Mouse (Mus musculus) left cerebral cortex, postnatal 10 days (tissue): Measurements from ENCODE around the gene Dgkg. TPM values are rescaled to one million over a fixed set of nuclear protein-coding genes. Genes with fewer than 3 reads are reported as not detected.

ENCODE experiments used
- DNase-seq, 2 experiments: peaks; one replicate each; pipeline ENCODE4 v3.0.0; 2021 to 2022; ENCODE audit warnings: low spot score in 2 of 2, mixed read lengths in 1 of 2; ENCODE audit errors: extremely low spot score in 1 of 2
- intact Hi-C: fragments of 180-260 bp; cut with DNase I; formaldehyde crosslinking; loops from one replicate; pipeline ENCODE4 v1.15.1; 2025
- total RNA-seq, 2 experiments: library from RNA; stranded (reverse); gene quantifications; 2 replicates each; pipeline ENCODE4 v1.2.3; 2021

Gene Dgkg
- total RNA-seq: 10 to 100 TPM; 32.2 to 37.8 TPM

DNA sequence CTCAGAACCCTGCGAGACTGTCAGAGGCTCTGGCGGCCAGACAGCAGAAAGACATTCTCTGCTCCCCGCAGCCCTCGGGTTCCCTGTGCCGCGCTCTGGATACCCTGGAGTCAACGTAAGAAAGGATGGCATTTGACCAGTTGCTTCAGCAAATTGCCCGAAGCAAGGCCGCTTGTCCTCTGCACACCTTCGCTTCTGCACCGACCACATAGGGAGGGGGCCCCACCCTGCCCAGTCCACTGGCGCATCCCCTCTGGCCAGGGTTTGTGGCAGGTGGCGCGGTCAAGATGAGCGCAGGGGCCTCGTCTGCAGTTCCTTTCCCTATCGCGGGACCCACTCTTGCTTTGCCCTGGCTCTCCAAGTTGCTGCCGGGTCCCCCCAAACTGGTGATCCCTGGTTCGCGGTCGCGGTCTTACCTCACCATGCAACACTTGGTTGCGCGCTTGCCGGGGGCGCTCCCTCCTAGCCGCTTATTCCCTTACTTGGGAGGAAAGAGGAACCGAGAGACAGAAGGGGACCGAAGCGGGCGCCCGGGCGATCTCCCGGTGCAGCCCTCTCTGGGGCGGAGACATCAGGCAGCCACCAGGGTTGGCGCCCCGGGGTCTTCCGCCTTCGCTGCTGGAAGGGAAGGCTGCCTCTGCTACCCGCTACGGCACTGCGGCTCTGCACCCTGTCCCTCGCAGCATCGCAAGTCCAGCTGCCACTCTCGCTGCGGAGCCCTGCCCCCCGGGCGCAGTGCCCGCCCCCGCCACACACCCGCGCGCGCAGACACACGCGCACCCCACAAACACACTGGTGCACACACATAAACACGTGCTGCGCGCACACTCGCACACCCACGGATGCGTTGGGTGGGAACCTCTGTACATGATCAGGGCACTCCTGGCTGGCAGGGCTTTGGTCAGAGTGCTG, at the start of gene Dgkg:
Dgkg (minus strand) TSS at position 689 of the 912 bp plus-strand sequence.
- DNase-seq: peak; percentile 19 to 67

DNA sequence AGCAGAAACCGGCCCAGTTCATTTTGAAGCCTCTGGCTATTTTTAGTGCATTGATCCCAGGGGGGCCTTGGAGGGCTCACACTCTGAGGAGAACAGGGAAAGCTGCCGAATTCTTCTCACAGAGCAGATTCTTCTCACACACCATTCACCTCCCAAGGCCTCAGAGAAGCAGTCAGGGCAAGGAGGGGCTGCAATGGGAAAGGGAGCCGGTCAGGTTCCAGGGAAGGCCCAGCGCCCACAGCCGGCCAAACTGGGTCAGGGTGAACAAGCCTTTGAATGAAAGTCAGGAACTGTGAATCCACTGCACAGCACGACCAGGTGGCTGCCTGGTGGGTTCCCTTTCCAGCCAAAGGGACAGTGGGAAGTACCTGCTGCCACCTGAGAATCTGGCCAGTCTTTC, 47.9 kb upstream of the Dgkg start:
- intact Hi-C loops: no loop called here
- DNase-seq: peak in 1 of 2 experiments; percentile 27

More for the DNA sequence above, at the start of gene Dgkg:
- intact Hi-C loops: loop anchor here (5.0 kb wide), 1 partner anchor 136 kb away; no protein-coding TSS in a partner anchor

DNA sequence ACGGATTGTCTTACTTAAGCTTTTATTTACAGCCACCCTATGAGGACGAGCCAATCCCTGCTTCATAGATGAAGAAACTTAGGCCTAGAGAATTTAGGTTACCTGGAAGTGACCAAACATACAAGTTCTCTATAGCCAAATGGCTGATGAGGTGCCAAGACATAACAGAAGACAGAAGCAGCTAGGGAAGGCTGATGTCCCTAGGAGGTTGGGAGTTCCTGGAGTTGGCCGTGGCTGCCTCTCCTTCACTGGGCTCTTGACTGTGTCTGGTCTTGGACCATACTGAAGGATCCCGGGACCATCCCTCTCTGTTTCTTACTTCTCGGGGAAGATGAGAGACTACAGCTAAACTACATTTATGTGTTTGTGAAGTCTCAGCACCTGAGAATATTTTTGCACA, 47.1 kb upstream of the Dgkg start:
- DNase-seq: no peak
- intact Hi-C loops: no loop called here

DNA sequence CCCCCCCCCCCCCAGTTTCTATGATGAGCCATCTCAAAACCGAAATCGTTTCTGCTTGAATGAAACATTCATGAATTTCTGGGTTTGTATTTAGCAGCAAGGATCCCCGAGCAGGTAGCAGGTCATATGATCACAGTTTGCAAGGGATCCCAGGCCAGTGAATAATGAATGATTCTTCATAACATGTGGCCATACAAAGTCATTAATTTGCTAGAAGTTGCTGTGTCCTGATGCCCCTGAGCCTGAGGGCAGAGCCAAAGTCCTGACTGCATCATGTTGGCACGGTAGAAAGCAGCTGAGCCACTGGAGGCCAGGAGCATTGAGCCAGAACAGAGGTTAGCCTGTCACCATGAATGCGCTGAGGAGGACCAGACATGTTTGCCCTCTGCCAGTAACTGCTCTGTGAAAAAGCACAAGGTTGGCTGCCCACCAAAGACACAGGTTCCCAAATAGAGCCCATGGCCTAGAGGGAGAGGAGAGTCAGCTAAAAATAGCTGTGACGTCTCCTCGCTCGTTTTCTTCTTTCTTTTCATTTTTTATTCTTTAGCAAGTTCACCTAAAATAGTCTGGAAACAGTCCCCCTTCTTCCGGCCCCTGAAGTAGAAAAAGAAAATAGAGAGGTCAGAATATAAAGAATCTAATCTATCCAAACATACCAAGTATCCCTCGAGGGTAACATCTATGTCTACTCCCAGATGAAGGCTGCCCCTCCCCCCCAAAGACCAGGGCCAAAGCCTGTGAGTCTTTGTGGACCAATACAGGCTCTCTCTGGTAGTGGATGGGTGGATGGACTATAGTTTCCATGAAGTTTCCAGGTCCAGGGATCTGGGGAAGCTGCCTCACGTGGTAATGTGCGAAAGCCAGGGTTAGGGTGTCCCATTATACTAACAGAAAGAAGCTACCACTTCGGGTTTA, 42.1 kb upstream of the Dgkg start:
- peak in 1 of 2 experiments; percentile 26 for DNase-seq
- intact Hi-C loops: no loop called here

DNA sequence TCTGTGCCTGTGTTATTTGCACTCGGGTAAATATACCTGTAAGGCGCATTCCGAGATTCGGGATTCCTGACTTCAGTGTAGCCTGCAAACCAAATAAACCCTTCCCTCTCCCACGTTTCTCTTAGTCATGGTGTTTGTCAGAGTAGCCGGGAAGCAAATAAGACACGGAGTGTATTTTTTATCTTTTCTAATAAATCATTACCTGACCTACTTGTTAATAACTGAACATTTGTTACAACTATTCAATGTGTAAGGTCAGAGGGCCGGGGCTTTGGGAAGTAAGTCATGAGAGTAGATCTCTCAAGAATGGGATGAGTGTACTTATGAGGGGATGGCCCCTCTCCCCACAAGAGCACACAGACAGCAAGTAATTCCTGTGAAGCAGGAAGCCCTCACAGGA, 41.1 kb upstream of the Dgkg start:
- no peak for DNase-seq
- intact Hi-C loops: no loop called here

DNA sequence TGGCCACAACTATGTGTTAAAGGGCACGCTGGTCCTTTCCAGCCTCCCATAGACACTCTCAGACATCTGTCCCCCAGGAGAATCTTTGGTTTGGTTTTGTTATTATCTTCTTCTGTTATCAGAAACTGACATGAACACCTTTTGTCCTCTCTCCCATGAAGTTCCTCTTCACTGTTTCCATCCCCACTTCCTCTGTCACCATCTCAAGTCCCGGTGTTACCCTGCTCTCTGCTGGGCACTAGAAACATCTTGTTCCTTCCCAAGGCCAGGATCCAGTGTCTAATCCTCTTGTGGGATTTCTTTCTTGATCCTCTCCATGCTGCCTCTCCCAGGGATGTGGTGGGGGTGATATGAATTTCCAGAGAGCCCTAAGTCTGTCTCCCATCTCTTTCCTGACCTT, 32.6 kb upstream of the Dgkg start:
- intact Hi-C loops: no loop called here
- no peak for DNase-seq

DNA sequence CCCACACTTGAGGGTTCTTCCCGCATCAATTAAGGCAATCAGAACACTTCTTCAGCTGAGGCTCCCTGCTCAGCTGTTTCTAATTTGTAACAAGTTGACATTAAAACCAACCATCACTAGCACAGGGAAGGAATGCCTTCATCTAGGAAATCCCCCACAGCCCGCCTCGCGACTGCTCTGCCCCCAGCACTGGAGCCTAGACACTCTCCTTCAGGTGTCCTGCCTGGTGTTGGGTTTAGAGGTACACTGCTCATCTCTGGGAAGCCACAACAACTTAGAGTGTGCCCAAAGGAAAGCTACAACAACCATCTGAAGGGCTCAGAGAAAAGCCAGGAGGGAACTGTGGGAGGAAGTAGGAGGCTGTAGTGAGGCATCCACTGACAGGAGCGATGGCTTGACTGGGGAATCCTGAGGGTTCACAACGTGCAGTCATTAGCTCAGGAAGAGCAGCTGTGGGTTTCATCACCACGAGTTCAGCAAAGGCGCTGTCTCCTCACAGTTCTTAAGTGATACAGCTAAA, 30.8 kb upstream of the Dgkg start:
- intact Hi-C loops: no loop called here
- DNase-seq: no peak

DNA sequence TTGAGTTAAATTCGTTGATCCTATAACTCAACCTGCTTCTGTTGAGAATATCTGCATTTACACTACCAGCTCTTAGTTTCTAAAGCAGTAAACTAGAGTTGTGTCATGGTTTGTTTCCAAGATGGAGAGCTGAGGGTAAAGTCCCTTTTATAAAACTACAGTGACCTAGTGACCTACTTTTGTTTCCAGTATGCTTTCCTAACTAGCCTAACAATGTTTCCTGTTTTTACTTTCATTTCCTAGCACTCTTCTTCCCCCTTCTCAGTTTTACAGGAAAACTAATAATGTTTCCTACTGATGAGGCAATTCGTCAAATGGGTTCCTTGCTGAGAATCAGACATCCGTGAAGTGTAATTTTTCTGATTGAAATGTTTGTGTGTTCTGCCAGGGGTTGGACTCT, 26.6 kb upstream of the Dgkg start:
- no peak for DNase-seq
- intact Hi-C loops: no loop called here

DNA sequence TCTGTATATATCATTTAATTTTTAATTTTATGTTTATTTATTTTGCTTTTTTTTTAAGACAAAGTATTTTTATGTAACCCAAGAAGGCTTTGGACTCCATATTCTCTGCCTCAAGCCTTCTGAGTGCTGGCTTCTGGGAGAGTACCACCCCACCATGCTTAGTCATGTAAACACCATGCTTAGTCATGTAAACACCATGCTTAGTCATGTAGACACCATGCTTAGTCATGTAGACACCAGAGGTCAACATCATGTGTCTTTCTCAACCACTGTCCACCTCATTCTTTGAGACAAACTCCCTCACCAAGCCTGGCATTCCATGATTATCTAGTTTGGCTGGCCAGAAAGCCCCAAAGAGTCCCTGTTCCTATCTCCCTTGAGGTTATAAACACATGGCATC, 25.7 kb upstream of the Dgkg start:
- no peak for DNase-seq
- intact Hi-C loops: no loop called here

DNA sequence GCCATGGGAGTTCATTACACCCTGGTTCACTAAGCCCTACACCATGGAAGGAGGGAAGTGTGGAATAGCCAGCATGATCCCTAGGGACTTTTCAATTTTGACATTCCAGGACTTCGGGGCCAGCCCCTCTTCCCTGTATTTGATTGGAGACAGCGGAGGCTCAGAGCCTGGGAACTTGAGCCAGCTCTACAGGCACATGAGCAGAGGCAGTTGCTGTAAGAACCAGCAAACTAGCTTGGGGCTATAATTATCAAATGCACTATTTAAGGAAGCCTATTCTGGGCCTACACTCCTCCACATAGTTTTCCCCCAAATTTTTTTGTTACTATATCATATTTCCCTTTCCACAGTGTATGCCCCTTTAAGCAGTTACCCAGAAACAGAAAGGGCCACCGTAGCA, 22.6 kb upstream of the Dgkg start:
- DNase-seq: no peak
- intact Hi-C loops: no loop called here

DNA sequence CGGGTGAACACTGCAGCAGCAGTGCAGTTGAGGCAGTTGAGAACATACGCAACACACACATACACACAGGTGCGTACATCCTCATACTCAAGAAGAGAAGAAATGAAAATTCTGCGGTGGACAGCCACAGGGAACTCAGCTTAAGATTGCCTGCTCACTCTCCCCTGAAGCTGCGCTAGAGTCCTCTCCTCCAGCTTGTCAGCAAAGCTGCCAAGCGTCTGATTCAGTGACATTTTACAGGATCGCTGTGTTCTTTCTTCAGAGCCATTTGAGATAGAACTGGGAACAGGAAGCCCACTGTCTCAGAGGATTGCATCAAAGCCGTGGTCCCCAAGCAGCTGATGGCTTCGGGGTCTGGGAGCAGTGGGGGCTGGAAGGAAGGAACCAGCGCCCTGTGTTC, 17.6 kb upstream of the Dgkg start:
- DNase-seq: no peak
- intact Hi-C loops: no loop called here

DNA sequence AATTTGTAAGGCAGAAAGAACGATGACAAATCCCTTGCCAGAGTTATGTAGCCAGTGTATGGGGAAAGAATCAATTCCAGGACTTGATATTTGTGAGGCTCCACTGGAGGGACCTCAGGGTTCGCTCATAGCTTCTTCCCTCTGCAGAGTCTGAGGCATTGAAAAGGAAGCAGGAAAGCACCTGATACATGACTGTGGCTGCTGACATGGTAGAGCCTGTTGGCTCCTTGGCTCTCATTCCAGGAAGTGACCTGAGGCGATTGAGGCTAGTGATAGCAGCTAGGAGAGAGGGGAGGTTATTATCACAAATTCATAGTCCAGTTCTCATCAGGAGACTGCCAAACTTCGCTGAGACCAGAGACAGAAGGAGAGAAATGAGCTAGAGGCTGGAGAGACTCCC, 17.1 kb upstream of the Dgkg start:
- intact Hi-C loops: no loop called here
- DNase-seq: no peak

DNA sequence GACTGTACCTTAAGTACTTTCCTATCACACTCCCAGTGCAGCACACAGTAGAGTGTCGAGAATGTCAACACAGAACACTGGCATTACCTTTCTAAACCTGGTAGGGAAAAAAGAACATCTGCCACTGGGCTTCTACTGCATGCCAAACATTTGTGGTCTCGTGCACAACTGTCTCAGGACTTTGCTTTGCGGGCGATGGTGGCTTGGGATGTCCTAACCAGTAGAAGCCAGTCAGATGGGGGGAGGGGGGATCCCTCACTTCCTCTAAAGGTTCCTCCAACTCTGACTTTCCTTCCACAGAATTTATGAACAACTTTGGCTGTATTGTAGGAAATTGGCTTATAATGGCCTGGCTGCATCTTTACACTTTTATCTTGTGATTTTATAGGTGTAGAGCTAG, 7.0 kb upstream of the Dgkg start:
- DNase-seq: no peak
- intact Hi-C loops: no loop called here

DNA sequence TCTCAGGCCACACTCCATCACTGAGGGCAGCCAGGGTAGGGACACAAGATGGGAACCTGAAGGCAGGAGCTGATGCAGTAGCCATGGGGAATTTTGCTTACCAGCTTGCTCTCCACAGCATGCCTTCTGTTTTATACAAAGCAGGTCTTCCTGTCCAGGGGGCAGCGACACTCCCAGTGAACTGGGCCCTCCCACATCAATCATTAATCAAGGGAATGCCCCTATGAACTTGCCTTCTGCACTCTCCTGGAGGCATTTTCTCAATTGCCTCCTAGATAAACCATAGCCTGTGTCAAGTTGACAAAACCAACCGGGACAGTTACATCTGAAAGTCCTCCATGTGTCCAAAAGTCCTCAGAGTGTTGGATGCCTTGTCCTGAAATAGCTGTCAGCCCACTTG, 6.1 kb upstream of the Dgkg start:
- intact Hi-C loops: no loop called here
- DNase-seq: no peak

DNA sequence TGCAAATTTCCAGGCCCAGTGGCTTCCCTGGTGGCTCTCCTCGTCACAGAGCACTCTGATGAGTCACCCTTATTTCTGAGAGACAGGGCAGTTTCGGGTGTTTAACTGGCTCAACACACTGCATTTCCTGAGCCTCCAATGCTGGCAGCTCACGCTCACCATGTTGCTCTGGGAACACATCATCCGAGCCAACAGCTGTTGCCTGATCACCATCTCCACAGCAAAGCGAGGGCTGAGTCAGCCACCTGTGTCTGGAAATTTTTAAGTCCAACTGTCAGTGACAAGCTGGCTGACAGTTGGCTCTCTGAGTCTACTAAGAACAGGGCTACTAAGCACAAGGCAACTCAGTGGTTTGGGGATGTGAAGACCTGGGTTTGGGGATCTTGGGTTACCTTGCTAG, 4.1 kb upstream of the Dgkg start:
- intact Hi-C loops: no loop called here

DNA sequence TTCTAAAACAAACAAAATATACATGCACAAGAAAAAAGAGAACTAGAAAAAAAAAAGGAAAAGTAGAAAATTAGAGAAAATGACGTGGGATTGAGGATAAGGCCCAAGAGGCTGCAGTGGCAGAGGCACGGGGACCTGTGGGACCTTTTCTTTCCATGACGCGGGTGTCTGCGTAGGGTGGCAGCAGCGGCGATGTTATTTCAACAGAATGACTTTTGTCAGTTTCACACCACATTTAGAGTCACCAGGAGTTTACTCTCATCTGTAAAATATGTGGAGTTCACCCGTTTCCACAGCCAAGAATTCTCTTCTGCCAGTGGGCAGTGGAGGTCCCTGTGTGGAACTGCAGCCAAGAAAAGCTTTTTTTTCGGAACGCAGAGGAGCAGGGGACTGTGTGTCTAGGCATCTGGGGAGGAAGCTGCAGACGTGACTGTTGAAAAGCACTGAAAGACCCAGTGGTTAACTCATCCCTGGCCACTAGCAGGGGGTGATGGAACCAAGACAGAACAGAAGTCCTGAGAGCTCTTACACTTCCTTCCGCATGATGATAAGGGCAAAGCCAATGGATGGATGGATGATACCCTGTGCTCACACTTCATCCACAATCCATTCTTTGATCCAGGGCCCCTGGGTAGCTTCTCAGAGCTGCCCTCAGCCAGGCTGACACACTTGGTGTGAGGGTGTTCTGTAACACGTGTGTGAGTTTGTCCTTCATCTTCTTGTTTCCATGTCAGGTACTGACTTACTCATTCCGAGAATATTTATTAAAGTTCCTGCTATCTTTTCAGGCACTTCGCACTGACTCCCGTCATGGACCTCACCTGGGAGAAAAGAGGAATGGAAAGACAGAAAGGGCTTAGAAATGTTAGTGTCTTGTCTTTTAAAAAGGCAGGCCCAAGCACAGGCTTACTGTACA, 1.1 kb upstream of the Dgkg start:
- no peak for DNase-seq
- intact Hi-C loops: loop anchor here (5.0 kb wide), 1 partner anchor 134 kb away; no protein-coding TSS in a partner anchor

More for the DNA sequence above, 4.1 kb upstream of the Dgkg start:
- DNase-seq: peak in 1 of 2 experiments; percentile 26

DNA sequence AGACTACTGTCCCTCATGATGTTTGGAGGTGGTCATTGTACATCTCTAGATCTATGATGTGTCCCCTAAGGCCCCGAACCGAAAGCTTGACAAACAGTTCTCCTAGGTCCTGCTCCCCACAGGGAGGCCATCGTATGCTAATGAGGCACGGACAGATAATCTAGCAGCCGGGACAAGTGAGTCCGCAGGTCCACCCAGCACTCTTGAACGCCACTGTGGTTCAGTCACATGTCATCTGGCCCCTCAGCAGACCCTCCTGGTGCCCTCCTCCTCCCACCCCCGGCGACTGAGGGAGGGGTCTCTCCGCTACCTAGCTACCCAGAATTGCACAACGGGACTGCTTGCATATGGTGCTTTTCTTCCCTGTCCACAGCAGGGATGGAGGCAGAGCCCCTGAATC, 1.2 kb downstream of the Dgkg start:
- intact Hi-C loops: loop anchor here (5.0 kb wide), 1 partner anchor 136 kb away; no protein-coding TSS in a partner anchor
- peak in 1 of 2 experiments; percentile 24 for DNase-seq

DNA sequence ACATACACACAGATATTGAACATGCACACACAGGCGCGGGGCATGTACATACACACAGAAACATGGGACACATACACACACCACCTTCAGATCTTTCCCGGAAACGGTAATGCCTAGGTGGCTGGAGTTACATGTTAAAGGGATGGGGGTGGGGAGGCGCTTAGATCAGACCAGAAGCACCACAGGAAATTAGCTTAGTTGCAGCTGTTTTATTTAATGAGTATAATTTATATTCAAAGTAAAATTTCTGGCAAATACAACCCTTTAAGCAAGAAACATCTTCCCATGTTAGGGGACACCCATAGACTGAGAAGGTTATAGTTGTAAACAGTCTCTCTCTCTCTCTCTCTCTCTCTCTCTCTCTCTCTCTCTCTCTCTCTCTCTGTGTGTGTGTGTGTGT, 1.8 kb downstream of the Dgkg start:
- intact Hi-C loops: loop anchor here (5.0 kb wide), 1 partner anchor 137 kb away; no protein-coding TSS in a partner anchor
- DNase-seq: no peak
